Mouse (Mus musculus): ENCODE measurements around the gene Tram2.

Tram2 gene

DNA sequence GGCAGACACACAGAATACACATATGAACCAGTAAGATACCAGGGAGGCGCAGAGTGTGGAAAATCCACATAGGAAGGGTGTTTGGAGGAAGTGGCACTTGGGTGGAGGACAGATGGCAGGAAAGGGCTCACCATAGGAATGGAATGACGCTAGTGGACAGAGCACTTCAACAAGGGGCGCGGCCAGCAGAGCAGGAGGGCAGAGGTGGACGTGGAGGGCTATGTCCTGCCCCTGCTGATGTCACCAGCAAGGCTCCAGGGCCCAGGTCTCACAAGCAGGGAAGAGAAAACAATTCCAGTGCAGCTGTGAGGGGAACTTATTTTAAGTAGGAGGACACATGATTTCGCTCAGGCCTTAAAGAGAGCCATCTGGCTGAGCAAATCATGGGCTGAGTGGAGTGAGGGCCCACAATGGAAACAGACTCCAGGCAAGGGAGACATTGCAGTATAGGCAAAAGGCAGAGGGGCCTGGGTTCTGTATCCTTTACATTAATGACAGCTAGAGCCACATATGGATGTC is 68.7 kb downstream of the Tram2 start:
- DNase-seq (ENCODE audit: low read depth, low spot score): no peak

DNA sequence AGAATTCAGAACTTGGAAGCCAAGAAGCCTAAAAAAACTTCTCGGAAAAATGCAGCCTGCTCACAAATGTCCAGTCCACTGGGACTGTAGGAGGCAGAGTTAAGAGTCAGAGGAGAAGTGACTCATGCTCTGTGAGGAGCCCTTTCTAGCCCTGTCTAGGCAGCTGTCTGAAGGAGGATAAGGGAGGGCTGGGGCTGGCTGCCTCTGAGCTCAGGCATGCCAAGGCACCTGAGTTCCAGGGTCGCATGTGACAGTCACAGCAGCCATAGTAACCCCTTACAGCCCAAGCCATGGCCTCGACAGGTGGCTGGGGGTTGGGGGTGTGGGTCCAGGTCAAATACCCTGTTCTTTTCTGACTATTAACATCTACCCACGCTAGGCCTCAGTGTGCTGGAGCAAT is 70.1 kb downstream of the Tram2 start:
- peak; percentile 66 for DNase-seq (ENCODE audit: low read depth, low spot score)

DNA sequence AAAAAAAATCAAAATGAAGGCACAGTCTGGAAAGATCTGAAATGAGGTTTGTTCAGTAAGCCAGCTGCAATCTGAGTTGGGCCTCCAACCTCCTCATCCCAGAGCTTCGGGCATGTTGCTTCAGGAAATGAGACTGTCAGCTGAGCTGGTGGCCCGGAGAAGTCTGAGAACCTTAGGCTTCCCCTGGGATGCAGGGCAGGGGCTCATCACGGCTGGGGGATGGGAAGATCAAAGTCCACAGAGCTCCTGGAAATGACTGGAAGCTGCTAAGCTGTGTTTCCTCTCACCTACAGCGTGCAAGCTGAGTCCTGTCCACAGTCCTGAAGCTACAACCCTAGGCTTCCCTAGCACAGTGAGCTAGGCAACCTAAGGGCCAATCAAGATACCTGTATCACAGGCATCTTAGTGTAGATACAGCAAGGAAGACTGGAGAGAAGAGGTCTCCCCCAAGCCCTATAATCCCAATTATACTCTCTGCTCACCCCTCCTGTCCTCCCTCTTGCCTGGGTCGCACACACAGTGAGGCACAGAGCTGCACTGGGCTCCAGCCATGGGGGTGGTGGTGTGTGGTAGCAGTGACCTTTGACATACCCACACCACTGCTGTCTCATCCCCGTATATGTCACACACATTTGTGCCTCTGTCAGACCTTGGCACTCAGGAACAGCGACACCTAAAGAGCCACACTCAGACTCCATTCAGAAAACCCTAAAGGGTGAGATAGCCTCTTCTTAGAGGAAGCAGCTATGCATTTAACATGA is 70.9 kb downstream of the Tram2 start:
- DNase-seq (ENCODE audit: low read depth, low spot score): no peak

DNA sequence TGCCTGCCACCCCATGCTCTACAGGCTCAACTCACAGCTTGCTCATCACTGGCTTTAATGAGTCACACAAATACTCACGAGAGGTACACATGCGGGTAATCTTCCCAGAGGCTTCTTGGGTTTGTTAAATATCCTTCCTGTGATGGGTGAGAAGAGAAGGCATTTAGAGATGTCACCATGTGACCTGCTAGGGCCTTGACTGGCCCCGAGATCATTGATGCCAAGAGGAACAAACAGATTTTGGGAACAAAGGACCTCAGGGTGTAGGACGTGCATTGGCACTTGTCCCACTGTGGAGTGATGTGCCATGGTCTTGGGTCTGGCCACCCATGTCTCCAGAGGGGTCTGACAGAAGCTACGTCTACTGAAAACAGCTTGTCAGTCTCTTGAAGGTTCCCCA is 72.3 kb downstream of the Tram2 start:
- DNase-seq (ENCODE audit: low read depth, low spot score): no peak

DNA sequence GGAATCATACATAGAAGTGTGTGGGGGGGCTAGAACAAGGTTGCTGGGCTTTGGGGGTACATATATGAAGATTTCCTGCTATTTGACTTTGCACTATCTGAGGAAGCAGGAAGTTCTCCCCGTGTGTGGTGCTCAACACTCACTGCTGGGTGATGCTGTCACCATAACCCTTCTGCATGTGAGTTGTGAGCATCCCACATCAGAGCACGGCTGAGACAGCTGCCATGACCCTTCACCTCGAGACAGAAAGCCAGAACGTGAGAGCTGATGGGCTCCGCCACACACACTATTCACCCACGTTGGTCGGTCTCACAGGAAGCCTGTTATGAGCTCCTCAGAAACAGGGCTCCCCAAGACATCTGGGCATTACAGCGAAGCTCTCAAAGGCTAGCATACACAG is 74.4 kb downstream of the Tram2 start:
- no peak for DNase-seq (ENCODE audit: low read depth, low spot score)

DNA sequence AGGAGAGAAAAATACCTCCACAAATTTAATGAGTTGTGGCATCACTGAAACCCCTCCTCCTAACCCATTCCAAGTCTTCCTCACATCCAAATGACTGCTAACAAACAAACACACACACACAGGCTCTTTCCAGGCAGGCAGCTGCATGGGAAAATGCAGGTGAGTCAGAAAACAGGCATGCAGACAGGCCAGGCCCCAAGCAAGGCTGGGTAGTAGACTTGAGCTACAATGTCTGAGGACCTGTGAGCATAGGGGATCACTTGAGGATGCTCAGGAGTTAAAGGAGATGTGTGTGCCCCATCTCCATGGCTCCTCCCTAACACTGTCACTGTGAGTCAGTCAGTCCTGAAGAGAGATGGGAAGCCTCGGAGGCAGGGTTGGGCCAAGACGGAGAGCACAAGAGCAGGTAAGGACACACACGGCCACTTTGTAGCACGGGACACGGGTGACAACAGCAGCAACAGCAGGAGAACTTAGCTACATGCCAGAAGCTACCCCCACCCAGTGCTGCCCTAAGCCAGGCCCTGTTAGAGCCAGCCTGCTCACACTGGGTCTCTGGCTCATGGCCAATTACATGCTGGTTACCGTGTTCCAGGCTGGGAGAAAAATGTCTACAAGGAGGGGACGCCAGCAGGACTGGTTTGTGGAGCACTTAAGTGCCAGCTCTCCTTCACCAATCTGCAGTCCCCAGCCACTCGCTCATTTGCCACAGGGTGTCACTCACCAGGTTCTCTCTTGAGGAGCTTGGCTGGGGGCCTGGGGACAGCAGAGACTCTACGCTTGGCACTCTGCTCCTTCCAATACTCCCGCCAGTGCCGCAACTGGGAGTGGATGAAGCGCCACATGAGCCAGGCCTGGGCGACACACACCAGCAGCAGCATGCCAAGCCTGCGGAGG is 76.5 kb downstream of the Tram2 start:
- peak; percentile 75 for DNase-seq (ENCODE audit: low read depth, low spot score)

DNA sequence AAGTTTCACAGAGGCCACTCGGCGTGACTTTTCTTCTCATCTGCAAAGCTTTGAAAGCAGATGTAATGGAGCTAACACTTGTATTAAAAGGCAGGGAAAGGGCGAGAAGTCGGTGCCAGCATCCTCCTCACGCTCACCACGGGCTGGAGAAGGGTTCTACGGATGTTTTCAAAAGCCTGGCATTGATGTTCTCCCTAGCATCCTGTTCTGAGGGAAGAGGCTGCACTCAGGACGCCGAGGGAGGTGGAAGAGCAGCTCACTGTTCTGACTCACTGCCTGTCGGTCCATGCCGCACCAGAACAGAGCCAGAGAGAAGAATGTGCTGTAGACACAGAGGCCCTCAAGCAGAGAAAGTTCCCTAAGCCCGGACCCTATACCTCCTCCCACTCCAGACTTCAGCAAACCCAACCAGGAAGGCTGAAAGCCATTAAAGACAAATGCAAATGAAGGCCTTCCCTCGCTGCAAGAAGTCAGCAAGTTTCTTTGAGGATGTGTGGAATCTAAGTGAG is 81.1 kb downstream of the Tram2 start:
- no peak for DNase-seq (ENCODE audit: low read depth, low spot score)

DNA sequence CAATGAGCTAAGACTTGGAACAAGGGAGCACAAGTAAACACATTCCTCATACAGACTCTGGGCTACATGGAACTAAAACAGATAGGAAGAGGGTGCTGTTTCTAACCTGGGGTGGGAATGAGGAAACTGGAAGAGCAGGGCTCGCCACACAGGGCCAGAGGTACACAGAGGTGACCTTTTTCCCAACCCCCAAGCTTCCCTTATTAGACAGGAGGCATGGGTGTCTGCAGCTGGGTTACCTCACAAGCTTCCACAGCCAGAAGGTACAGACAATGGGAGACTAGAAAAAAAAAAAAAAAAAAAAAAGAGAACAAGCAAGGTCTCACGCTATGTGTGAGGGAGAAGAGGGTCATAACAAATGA is 81.7 kb downstream of the Tram2 start:
- no peak for DNase-seq (ENCODE audit: low read depth, low spot score)

DNA sequence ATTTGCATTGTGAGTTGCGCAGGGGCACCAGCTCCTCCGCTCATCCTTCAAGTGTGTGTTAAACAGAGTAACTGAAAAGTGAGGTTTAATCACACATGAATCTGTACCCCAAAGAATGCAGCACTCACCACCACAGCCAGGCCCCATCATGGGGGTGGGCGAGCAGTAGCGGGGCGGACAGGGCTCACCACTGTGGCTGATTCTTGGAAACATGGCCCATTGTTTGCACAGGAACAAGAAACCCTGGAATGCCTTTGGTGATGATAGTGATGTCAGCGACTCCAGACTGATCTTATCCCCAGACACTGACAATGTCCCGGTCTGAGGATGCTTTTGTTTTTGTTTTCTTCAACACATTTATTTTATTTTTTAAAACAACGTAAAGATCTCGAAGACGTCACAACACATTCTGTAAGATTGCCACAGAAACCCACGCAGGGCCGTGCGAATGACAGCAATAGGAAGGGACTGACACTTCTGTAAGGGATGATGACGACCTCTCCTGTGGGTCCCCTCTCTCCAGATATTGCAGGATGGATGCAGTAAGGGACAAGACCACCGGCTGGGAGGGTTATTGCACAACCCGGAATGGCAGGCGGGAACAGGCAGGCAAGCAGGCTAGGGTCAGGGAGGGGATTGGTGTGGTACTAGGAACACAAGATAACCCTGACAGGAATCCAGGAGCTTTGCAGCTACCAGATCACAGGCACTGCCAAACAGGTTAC is 82.3 kb downstream of the Tram2 start:
- no peak for DNase-seq (ENCODE audit: low read depth, low spot score)

DNA sequence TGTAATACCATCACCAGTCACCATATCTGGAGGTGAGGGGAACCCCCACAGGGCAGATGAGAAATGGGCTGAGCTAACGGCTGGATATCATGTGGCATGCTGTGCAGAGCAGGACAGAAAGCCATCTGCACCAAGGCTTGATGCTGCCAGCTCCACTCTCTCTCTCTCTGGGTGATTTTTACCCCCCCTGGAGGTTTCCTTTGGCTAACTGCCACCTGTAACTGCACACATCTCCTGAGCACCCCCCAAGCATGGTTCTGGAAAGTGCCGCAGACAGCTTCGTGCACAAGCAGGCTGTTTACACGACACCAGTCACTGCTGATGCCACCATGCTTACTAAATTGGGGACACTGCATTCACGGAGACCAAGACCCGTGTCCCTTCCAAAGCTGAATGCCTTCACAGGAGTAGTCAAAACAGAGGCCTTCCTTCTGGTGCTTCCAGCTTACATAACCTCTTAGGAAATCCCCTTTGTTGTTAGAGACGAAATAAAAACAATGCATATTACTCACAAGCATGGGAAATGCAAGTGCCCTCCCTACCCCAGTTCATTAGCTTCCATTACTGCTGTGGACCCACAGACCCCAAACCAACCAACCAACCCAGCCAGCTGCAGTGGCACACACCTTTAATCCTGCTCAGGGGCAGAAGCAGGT is 83.6 kb downstream of the Tram2 start:
- DNase-seq (ENCODE audit: low read depth, low spot score): no peak

DNA sequence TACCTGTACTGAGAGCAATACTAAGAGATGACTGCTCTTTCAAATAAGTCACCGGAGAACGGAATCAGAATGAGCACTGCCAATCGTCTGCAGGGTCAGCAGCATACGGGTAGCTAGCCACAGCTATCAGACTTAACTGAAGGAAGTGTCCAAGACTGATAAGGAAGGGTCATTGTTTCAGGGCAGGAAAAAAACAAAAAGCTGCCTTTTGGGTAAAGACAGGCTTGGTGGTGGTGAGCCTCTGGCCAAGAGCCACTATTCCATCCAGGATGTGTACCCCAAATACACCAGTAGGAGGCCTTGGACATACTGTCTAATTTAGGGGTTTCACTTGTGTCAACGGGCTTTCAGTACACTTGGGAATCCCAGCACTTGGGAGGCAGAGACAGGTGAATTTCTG is 84.7 kb downstream of the Tram2 start:
- DNase-seq (ENCODE audit: low read depth, low spot score): no peak

DNA sequence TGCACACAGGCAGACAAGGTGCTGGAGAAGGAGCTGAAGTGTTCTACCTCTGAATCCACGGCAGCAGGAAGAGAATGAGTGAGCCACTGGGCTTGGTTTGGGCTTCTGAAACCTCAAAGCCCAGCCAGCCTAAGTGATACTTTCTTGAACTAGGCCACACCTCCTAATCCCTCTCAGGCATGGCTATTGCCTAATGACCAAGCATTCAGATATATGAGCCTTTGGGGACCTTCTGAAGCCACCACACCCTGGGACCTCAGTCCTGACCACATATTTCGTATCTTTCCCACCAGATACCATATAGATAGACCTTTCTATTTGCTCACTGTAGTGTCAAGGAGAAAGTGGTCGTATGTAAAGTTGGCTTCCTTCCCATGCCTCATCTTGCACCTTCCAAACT is 85.3 kb downstream of the Tram2 start:
- DNase-seq (ENCODE audit: low read depth, low spot score): no peak

DNA sequence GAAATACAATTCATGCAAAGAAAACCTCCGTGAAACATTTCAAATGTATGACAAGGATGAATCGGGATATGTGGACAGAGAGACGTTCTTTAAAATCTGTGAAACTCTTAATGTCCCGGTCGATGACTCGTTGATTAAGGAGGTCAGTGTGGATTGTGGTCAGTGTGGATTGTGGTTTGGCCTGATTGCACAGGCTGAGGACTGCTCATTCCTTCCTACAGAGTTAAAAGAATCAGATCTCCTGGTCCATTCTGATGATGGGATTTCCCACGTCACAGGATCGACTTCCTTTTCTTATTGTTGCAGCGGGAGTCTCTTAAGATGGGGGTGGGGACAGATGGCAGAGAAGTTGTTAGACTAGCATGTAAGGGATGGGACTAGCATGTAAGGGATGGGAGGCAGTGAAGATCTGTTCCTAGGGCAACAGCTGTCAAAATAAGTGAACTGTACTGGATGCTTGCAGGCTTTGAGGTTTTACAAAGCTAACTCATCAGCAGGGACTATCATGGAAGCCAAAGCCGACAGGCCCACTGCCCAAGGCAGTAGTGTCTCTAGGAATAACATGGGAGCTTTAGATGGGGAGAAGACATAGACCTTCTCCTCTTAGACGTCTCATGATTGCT is 89.5 kb downstream of the Tram2 start:
- DNase-seq (ENCODE audit: low read depth, low spot score): no peak

DNA sequence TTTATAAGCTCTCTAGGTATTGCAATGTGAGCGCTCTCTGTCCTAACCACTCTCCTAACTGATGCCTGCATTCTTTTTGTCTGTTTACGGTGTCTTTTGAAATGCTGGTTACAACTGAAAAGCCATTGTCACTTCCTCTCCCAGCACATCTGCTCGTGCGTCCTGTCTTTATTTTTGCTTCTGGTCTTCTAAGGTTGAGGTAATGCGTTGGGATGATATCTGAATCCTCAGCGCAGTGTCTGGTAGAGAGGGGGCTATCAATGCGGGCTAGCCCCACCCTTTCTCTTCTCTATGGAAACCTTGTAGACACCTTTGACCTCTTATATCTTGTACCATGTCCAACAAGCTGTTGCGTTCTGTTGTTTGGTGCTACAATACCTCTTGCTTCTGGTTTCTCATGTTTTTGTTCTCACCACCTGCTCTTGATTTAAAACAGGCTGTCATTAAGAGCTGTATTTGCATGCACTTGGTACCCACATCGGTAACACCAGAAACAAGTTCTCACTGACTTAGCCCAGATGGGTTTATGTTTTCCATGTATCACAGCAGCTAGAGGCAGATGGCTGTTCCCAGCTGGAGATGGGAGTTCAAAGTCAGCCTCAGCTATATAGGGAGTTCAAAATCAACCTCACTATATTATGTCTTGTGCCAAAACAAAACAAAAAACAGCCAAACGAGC is 92.5 kb downstream of the Tram2 start:
- DNase-seq (ENCODE audit: low read depth, low spot score): no peak

DNA sequence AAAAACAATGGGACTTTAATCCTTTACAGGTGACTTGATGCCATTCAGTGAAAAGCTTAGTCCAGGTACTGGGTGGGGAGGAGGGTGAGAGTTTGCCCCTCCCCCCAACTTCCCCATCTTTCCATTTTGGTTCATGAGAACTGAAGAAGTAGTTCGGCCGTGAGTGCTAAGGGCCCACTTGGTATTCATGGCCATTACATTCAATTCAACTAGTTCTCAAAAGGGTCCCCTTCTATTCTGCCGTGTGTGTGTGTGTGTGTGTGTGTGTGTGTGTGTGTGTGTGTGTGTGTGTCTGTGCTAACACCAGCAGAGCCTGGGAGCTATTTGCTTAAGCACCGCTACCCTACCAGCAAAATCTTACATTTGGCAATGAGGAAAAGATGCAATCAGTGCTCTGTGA is 94.4 kb downstream of the Tram2 start:
- DNase-seq (ENCODE audit: low read depth, low spot score): no peak

DNA sequence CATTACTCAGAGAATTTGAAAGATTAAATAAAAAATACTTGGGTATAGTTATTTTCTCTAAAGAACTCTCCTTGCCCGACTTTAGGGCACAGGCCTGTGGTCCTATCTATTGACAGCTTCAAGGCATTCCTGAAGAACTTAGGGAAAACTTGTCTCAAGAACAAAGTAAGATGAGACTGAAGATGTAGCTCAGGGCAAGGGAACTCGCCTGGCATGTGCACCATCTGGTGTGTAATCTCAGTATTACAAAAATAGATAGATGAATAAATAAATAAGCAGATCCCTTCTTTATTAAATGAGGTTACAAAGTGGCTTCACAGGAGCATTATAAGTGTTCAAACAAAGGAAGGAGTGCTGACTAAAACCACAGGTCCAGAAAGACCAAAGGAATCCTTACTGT is 94.9 kb downstream of the Tram2 start:
- DNase-seq (ENCODE audit: low read depth, low spot score): no peak

DNA sequence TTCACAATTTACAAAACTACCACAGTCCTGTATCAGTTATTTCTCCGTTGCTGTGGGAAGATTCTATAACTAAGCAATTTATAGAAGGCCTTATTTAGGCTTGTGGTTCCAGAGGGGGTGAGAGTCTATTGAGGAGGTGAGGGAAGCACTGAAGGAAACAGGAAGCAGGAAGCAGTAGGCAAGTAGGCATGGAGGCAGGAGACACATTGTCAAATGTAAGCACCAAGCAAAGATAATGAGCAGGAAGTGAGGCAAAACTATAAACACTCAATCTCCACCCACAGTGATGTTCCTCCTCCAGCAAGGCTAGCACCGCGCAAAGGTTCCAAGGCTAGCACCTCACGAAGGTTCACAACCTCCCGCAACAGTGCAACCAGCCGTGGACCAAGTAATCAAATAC is 97.3 kb downstream of the Tram2 start:
- DNase-seq (ENCODE audit: low read depth, low spot score): no peak

DNA sequence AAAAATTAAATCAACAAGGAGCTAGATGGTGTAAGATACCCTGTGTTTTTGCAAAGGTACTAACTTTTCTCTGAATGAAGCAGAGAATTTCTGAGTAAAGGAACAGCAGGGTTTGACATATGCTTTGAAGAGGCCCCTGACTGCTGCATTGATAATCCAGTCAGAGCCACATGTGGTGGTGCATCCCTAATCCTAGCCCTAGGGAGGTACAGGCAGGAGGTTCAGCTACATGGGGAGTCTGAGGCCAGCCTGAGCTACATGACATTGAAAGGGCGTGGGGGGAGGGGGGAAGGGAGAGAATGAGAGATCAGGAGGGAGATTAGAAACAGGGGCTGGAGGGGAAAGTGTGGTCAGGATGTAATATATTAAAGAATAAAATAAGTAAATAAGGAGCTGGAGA is 98.5 kb downstream of the Tram2 start:
- DNase-seq (ENCODE audit: low read depth, low spot score): no peak

DNA sequence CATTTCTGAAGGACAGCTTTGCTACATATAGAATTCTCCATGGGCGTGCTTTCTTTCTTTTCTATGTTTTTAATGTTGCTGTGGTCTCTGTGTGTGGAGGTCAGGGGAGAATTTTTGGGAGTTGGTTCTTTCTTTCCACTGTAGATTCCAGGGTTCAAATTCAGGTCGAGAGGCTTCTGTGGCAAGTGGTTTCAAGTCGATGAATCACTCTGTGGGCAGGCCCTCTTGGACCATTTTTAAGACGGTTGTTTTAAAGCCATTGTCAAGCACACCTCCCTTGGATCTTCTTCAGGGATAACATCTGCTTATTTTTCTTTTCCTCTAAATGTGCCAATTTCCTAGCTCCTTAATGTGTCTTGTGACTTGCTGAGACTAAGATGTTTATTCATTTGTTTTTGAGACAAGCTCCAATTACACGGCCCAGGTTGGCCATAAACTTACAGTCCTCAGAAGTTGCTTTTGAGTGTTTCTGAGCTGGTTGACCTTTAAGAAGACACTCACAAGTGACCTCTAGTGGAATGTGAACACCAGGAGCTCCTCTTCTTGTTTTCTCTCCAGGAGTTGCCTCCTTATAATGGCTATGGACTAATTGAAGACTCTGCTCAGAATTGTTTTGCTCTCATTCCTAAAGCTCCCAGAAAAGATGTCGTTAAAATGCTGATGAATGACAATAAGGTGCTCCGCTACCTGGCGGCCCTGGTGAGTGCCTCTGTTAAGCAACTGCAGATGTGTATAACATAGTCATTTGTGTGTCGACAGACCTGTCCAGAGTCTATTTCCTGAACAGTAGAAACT is 104.5 kb downstream of the Tram2 start:
- peak; percentile 15 for DNase-seq (ENCODE audit: low read depth, low spot score)

DNA sequence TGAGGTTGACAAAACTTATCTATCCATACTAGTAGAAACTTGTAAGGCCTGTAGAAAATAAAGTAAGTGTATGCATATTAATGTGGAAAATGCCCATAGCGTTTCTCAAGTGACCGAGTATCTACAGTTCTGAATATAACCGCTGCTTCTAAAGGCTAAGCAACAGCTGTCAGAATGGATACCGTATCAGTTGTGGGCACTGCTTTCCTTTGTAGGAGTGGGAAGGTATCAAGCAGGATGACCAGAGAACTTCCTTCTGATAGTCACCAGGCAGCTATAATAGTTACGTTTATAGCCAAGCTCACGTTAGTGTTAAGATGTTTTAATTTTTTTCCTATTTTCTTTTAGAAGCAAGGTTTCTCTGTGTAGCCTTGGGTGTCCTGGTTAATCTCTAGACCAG is 105.6 kb downstream of the Tram2 start:
- DNase-seq (ENCODE audit: low read depth, low spot score): no peak

Measured in skeletal muscle tissue, adult 2 months (tissue).